In genomic region chr2:150691481-150692170, GRCm38 (mm10) we compare ENCODE assay signal across 29 mouse cellular contexts. TPM values are rescaled to one million over a fixed set of nuclear protein-coding genes. Genes with fewer than 3 reads are reported as not detected.
A peak's percentile ranks its signal among the peaks of the same experiment; 100 is the strongest.
DNase-seq lines count a peak whose midpoint lies in the region; ATAC-seq and TF ChIP-seq lines count a peak whose summit lies in the region.
"Had no signal": no experiment of that assay in that cellular context is flagged by ENCODE, and none has a peak within 500 bp of the region (broad histone marks: within the 10 kb centered on the region; RNA-seq: fewer than 3 reads in every experiment).

No protein-coding gene starts in this region.

- H3K4me2 ChIP-seq in midbrain, embryonic 11.5 days = no peak overlapping the region
- no peak overlapping the region for H3K4me2 ChIP-seq in midbrain, embryonic 13.5 days (replicated peaks)
- H3K4me2 ChIP-seq: embryonic facial prominence, embryonic 13.5 days; embryonic facial prominence, embryonic 15.5 days; forebrain, embryonic 12.5 days had no signal

- WGBS in midbrain, embryonic 11.5 days = 81% methylated on average over 6 of the region's 6 CpGs
- 82% methylated on average over 6 of the region's 6 CpGs for WGBS in midbrain, embryonic 13.5 days

- no peak for TF ChIP-seq CTCF in brain, embryonic 14.5 days (IDR thresholded peaks at IDR 0.05; ENCODE audit: borderline replicate concordance, extremely low read depth, insufficient read depth, insufficient read length)

- H3K9me3 ChIP-seq in midbrain, embryonic 11.5 days (ENCODE audit: control insufficient read depth, low read length) = no peaks in the 10 kb centered on the region
- H3K9me3 ChIP-seq in midbrain, embryonic 13.5 days = no peaks in the 10 kb centered on the region
- H3K9me3 ChIP-seq: embryonic facial prominence, embryonic 13.5 days; embryonic facial prominence, embryonic 15.5 days; forebrain, embryonic 10.5 days; forebrain, embryonic 12.5 days had no signal

- no peak overlapping the region for H3K27ac ChIP-seq in midbrain, embryonic 11.5 days (ENCODE audit: low read depth, low read length)
- H3K27ac ChIP-seq in midbrain, embryonic 13.5 days = no peak overlapping the region
- H3K27ac ChIP-seq: embryonic facial prominence, embryonic 13.5 days; embryonic facial prominence, embryonic 15.5 days; forebrain, embryonic 10.5 days; forebrain, embryonic 12.5 days had no signal

- ATAC-seq in midbrain, embryonic 11.5 days (ENCODE audit: low FRiP score) = no peak
- ATAC-seq in midbrain, embryonic 13.5 days = no peak
- ATAC-seq: activated CD4-positive, CD25-positive, alpha-beta regulatory T cell, adult 4 months; forebrain, embryonic 14.5 days; forebrain, embryonic 16.5 days; Patski had no signal

- H3K4me3 ChIP-seq in midbrain, embryonic 11.5 days (ENCODE audit: low read depth, low read length) = no peak overlapping the region
- no peak overlapping the region for H3K4me3 ChIP-seq in midbrain, embryonic 13.5 days (replicated peaks)
- H3K4me3 ChIP-seq: embryonic facial prominence, embryonic 13.5 days; embryonic facial prominence, embryonic 15.5 days; erythroblast, embryonic 14.5 days; forebrain, embryonic 10.5 days; forebrain, embryonic 12.5 days had no signal

- DNase-seq in heart, adult 11 months = peak; percentile 81
- no peak for DNase-seq in heart, adult 18-20 months
- DNase-seq in midbrain, embryonic 11.5 days (ENCODE audit: low spot score, missing footprints) = peak; percentile 61
- peak; percentile 52 for DNase-seq in brain, embryonic 14.5 days (ENCODE audit: low read depth)
- no peak for DNase-seq in Muller cell, postnatal 12 days (ENCODE audit: inconsistent ontology term)
- DNase-seq: adrenal gland, adult 8-10 months; adrenal gland, postnatal 14 days; adrenal gland, postnatal 36 days; cerebellum, adult 11-12 months; cerebellum, adult 2 months; cerebellum, adult 9-10 months; cerebellum, postnatal 14 days; cerebellum, postnatal 36 days; embryo, embryonic 11 days had no signal

- H3K27me3 ChIP-seq in midbrain, embryonic 11.5 days (ENCODE audit: control insufficient read depth, insufficient read depth, low read length) = peaks cover 44% of the 10 kb centered on the region
- peaks cover 62% of the 10 kb centered on the region for H3K27me3 ChIP-seq in midbrain, embryonic 13.5 days

- no peaks in the 10 kb centered on the region for H3K36me3 ChIP-seq in midbrain, embryonic 11.5 days (ENCODE audit: control insufficient read depth, insufficient read depth, low read length)
- H3K36me3 ChIP-seq in midbrain, embryonic 13.5 days = no peaks in the 10 kb centered on the region
- H3K36me3 ChIP-seq: embryonic facial prominence, embryonic 13.5 days; embryonic facial prominence, embryonic 15.5 days; forebrain, embryonic 10.5 days; forebrain, embryonic 12.5 days had no signal

- no peak for TF ChIP-seq POLR2A in brain, embryonic 14.5 days (IDR thresholded peaks at IDR 0.05; ENCODE audit: borderline replicate concordance, extremely low read depth, insufficient read depth, insufficient read length, poor library complexity, severe bottlenecking)

- H3K9ac ChIP-seq in midbrain, embryonic 11.5 days (ENCODE audit: low read length) = no peak overlapping the region
- no peak overlapping the region for H3K9ac ChIP-seq in midbrain, embryonic 13.5 days (replicated peaks)
- H3K9ac ChIP-seq: embryonic facial prominence, embryonic 13.5 days; embryonic facial prominence, embryonic 15.5 days; forebrain, embryonic 12.5 days had no signal

- peaks cover 8% of the 10 kb centered on the region; the same call in 1 of the 2 replicates for H3K4me1 ChIP-seq in midbrain, embryonic 11.5 days (ENCODE audit: control insufficient read depth, insufficient read depth, low read length)
- H3K4me1 ChIP-seq in midbrain, embryonic 13.5 days (replicated peaks) = peaks cover 16% of the 10 kb centered on the region

RNA-seq across cellular contexts. Expression of gene Vsx1, which starts 2.5 kb away (rescaled TPM):
- total RNA-seq in heart, adult 18-20 months (2021) = under 1 TPM in 1 of 2 experiments, not detected in 1; 0.10 TPM
- 0.31 and 0.33 TPM in 2 replicates for polyA plus RNA-seq in midbrain, embryonic 11.5 days (2014; fragmentation: Nextera tagmentation; extraction: Ambion mirVana)
- polyA plus RNA-seq in midbrain, embryonic 13.5 days (2015; fragmentation: Nextera tagmentation; extraction: Ambion mirVana) = 0.05 and 0.23 TPM in 2 replicates
- 0.03 and 0.08 TPM in 2 replicates for polyA plus RNA-seq in brain, embryonic 14.5 days (2012; rRNA removed)
- total RNA-seq: adrenal gland, adult 18-20 months; adrenal gland, adult 8-10 months; adrenal gland, postnatal 14 days; adrenal gland, postnatal 36 days; common myeloid progenitor, adult 5-6 weeks; MEL had no signal
- polyA plus RNA-seq: activated CD4-positive, CD25-positive, alpha-beta regulatory T cell, adult 4 months; C2C12; cerebellum, adult 2 months; embryonic facial prominence, embryonic 11.5 days; embryonic facial prominence, embryonic 13.5 days; erythroblast, embryonic 14.5 days; forebrain, embryonic 16.5 days; Patski had no signal

RNA-seq across cellular contexts. Expression of gene Acss1, which starts 23.3 kb away (rescaled TPM):
- total RNA-seq in heart, adult 18-20 months (2021) = 100 to 1,000 TPM; 261 to 288 TPM
- polyA plus RNA-seq in midbrain, embryonic 11.5 days (2014; fragmentation: Nextera tagmentation; extraction: Ambion mirVana) = 20.5 and 21.5 TPM in 2 replicates
- 20.1 and 22.7 TPM in 2 replicates for polyA plus RNA-seq in midbrain, embryonic 13.5 days (2015; fragmentation: Nextera tagmentation; extraction: Ambion mirVana)
- polyA plus RNA-seq in brain, embryonic 14.5 days (2012; rRNA removed) = 22.8 and 28.0 TPM in 2 replicates
- polyA plus RNA-seq: C2C12 had no signal

RNA-seq across cellular contexts. Expression of gene Entpd6, which starts 57.2 kb away (rescaled TPM):
- 10 to 100 TPM; 17.6 to 17.8 TPM for total RNA-seq in heart, adult 18-20 months (2021)
- polyA plus RNA-seq in midbrain, embryonic 11.5 days (2014; fragmentation: Nextera tagmentation; extraction: Ambion mirVana) = 24.7 and 26.7 TPM in 2 replicates
- 43.0 and 47.6 TPM in 2 replicates for polyA plus RNA-seq in midbrain, embryonic 13.5 days (2015; fragmentation: Nextera tagmentation; extraction: Ambion mirVana)
- polyA plus RNA-seq in brain, embryonic 14.5 days (2012; rRNA removed) = 52.0 and 52.8 TPM in 2 replicates

Comparison
In these comparisons a context has a peak if more than half of its experiments do, and no peak if none do; other contexts are left out.
1. DNase-seq: peak in heart, adult 11 months (single experiment), midbrain, embryonic 11.5 days (single experiment) and brain, embryonic 14.5 days (single experiment); none in heart, adult 18-20 months (0 of 2) and Muller cell, postnatal 12 days (single experiment).